Mouse (Mus musculus) cerebellum, adult 2 months (tissue): ENCODE results near the gene Uba2. TPM values are rescaled to one million over a fixed set of nuclear protein-coding genes. Genes with fewer than 3 reads are reported as not detected.

Experiments used
- DNase-seq, 2 experiments: peaks; one replicate each; pipeline ENCODE4 v3.0.0; 2021
- H3K27ac ChIP-seq: fragments of 200-500 bp; 2 replicates; pipeline ENCODE4 v1.5.1; 2012; ENCODE audit warnings: low read length, control low read depth, inconsistent platforms; ENCODE audit not compliant: insufficient read depth
- H3K27me3 ChIP-seq: fragments of 200-500 bp; 2 replicates; pipeline ENCODE4 v1.6.1; 2012; ENCODE audit warnings: inconsistent platforms, mild to moderate bottlenecking, low read length, moderate library complexity; ENCODE audit not compliant: control insufficient read depth, insufficient read depth
- H3K4me1 ChIP-seq: fragments of 200-500 bp; 2 replicates; pipeline ENCODE4 v1.6.1; 2011; ENCODE audit warnings: low read length; ENCODE audit not compliant: control insufficient read depth, insufficient read depth
- H3K4me3 ChIP-seq: fragments of 200-500 bp; replicated peaks from 2 replicates; pipeline ENCODE3; 2011; ENCODE audit warnings: mild to moderate bottlenecking, low read depth, low read length, control low read depth; ENCODE audit not compliant: insufficient read depth
- CTCF ChIP-seq: fragments of 200-500 bp; IDR thresholded peaks from 2 replicates; pipeline ENCODE4 v1.5.1; 2011; ENCODE audit warnings: low read depth, mild to moderate bottlenecking, control low read depth, low read length, moderate library complexity, borderline replicate concordance; ENCODE audit not compliant: insufficient read depth
- POLR2A ChIP-seq: fragments of 200-500 bp; IDR thresholded peaks from 2 replicates; pipeline ENCODE4 v1.6.1; 2011; ENCODE audit warnings: low read length, control low read depth, borderline replicate concordance; ENCODE audit not compliant: insufficient read depth
- WGBS: fragments of 180-500 bp; shearing (Covaris S2); methylation state at CpG from one replicate; pipeline ENCODE4 v1.1.7; 2018; 5-methylcytosine and 5-hydroxymethylcytosine counted together
- polyA plus RNA-seq: library from polyadenylated mRNA; depleted of rRNA; stranded (reverse); fragments of >200 nt; gene quantifications from 2 replicates; pipeline ENCODE4 v1.2.3, GENCODE M21; 2012

Gene Uba2
- polyA plus RNA-seq, 1 experiment, result 106 TPM

DNA sequence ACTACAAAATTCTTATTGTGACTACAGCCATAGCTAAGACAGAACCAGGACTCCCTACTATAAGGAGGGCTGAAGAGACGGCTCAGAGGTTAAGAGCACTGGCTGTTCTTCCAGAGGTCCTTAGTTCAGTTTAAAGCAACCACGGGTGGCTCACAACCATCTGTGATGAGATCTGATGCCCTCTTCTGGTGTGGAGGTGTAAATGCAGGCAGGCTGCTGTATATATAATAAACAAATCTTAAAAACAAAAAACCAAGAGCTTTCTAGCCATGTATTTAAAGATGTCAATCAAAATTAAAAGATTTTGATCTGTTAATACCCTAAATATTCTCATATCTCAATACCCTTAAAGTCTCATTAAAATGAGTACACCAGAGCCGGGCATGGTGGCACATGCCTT is 10.2 kb downstream of the Uba2 start:
- Histone ChIP-seq H3K27ac (no peak overlapping the region), H3K4me1 (no peaks in the 10 kb centered on the region), H3K4me3 (no peak overlapping the region), H3K27me3 (no peaks in the 10 kb centered on the region)
- no peak for TF ChIP-seq POLR2A
- 0 out of 2 replicates have a peak, but pooled peaks have one; percentile 8 for TF ChIP-seq CTCF
- WGBS, result 90% methylated on average over 3 of the region's 3 CpGs
- no peak for DNase-seq

DNA sequence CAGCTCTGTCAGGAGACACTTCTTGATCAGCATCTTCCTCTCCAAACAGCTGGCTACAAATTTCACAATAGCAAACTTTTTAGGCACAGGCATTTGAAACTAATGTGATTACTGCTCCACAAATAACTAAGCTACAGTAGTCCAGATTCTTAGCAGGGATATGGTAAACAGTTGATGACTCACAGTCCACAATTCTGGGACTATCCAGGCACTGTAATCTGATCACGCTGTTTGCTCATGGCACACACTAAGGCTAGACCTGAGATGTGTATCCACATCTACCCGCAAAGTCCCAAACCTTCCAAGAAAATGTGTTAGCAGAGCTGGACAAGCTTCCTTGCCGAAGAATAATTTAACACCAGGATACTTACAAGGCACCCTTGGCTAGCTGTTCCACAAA is 11.4 kb downstream of the Uba2 start:
- no peak for DNase-seq
- 98% methylated on average over 3 of the region's 3 CpGs for WGBS
- Histone ChIP-seq H3K4me3 (no peak overlapping the region), H3K4me1 (no peaks in the 10 kb centered on the region), H3K27ac (no peak overlapping the region), H3K27me3 (no peaks in the 10 kb centered on the region)
- no peak for TF ChIP-seq CTCF
- TF ChIP-seq POLR2A, result no peak

GRCm38 (mm10) chr7:34147193-34147592 is 22.2 kb downstream of the Uba2 start:
- Histone ChIP-seq H3K4me1 (no peaks in the 10 kb centered on the region), H3K4me3 (no peak overlapping the region), H3K27me3 (no peaks in the 10 kb centered on the region), H3K27ac (no peak overlapping the region)
- TF ChIP-seq CTCF, result no peak
- TF ChIP-seq POLR2A, result no peak
- 96% methylated on average over 4 of the region's 4 CpGs for WGBS
- no peak for DNase-seq

DNA sequence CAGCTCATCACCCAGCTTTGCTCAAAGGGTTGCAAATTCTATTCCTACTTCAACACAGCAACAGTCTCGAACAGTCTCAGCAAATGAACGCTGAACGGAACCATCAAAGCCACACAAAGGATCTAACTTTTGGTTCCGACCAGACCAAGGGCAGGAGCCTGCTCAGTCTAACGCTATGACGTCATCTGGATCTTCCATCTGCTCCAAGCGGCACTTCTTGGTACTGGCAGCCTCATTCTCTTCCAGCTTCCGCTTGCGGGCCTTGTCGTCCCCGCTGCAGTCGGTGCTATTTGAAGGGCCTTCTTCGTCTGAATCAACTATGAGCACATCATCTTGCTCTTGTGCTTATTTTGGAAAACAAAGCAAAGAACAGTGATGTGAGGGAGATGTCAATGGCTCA is 28.3 kb downstream of the Uba2 start:
- 89% methylated on average over 13 of the region's 13 CpGs for WGBS
- DNase-seq, result no peak
- H3K27me3 ChIP-seq, result no peaks in the 10 kb centered on the region
- TF ChIP-seq CTCF, result no peak
- TF ChIP-seq POLR2A, result no peak
- no peak overlapping the region for H3K4me3 ChIP-seq
- H3K27ac ChIP-seq, result no peak overlapping the region
- H3K4me1 ChIP-seq, result no peaks in the 10 kb centered on the region

DNA sequence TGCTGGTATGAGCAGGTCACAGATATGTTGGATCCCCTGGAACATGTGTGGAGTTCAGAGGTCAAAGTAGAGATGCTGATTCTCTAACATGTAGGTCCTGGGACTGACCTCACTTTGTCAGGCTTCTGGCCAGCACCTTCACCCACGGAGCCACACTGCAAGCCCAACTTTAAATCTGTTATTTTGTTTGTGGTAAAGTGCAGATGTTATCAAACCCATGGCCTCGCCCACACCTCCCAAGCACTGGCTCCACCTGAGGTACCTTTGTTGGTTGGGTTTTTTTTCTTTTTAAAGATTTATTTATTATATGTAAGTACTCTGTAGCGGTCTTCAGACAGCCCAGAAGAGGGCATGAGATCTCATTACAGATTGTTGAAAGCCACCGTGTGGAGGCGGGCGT is 29.9 kb downstream of the Uba2 start:
- no peak for DNase-seq
- H3K27me3 ChIP-seq, result no peaks in the 10 kb centered on the region
- 91% methylated on average over 6 of the region's 6 CpGs for WGBS
- no peaks in the 10 kb centered on the region for H3K4me1 ChIP-seq
- H3K4me3 ChIP-seq, result no peak overlapping the region
- H3K27ac ChIP-seq, result no peak overlapping the region
- TF ChIP-seq CTCF (no peak), POLR2A (no peak)

DNA sequence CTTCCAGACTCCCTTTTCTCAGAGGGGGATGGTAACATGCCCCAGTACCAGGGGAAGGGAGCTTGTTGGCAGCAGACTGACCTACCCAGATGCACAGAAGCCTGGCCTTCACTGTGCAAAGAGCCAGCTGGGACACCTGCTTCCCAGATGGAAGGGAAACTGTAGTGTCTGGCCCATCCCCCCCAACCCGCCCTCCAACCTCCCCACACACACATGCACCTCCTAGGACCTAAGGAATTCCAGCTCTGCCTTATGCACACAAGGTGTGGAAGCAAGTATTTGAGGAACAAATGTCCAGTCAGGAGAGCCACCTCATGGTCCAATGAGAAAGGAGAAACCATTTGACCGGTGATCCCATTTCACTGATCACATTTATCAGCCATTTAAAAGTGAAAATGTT is 35.1 kb downstream of the Uba2 start:
- TF ChIP-seq POLR2A (no peak), CTCF (no peak)
- WGBS, result 80% methylated on average over 2 of the region's 2 CpGs
- H3K4me3 ChIP-seq, result no peak overlapping the region

GRCm38 (mm10) chr7:34133117-34133762 is 36.2 kb downstream of the Uba2 start, which contains the start of gene Wtip:
Gene Wtip (minus strand): TSS chr7:34133268.
- H3K4me1 ChIP-seq, result no peaks in the 10 kb centered on the region

More for the DNA sequence above, 35.1 kb downstream of the Uba2 start:
- no peak for DNase-seq
- Histone ChIP-seq H3K4me1 (no peaks in the 10 kb centered on the region), H3K27ac (no peak overlapping the region), H3K27me3 (no peaks in the 10 kb centered on the region)

DNA sequence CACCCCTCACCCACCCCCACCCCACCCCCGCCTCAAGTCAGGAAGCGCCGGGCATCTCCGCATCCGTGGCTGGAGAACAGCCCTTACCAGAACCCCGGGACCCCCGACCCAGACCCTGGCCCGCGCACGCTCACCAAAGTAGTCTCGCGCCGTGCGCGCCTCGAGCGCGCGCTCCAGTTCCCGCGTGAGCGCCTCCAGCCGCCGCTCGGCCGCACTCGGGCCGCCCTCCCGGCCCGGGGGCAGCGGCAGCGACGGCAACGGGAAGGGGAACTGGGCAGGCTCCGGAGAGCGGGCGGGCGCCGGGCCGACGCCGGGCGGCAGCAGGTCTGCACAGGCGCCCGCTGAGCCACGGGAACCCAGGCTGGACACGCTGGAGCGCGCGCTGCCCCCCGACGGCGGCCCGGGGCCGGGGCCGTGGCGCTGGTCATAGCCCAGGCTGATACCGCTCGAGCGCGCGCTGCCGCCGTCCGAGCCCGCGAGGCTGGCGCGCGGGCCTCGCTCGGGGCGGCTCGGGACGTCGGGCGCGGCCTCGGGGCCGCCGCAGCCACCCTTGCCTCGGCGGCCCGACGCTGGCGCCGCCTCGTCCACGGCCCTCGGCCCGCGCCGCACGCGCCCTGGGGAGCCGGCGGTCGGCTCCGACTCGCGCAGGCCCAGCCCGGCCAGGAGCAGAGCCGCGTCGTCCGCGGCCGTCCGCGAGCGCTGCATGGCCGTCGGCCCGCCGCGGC is 36.9 kb downstream of the Uba2 start:
- H3K4me3 ChIP-seq, result peak overlapping the region; percentile 22
- H3K27me3 ChIP-seq, result no peaks in the 10 kb centered on the region
- no peak overlapping the region for H3K27ac ChIP-seq
- no peaks in the 10 kb centered on the region for H3K4me1 ChIP-seq
- TF ChIP-seq POLR2A (no peak), CTCF (no peak)
- WGBS, result 4% methylated on average over 100 of the region's 116 CpGs
- no peak for DNase-seq

More at GRCm38 (mm10) chr7:34133117-34133762, 36.2 kb downstream of the Uba2 start, which contains the start of gene Wtip:
- WGBS, result 2% methylated on average over 38 of the region's 65 CpGs
- no peaks in the 10 kb centered on the region for H3K27me3 ChIP-seq
- TF ChIP-seq POLR2A, result no peak
- TF ChIP-seq CTCF, result no peak
- no peak within 1 kb of the TSS for H3K27ac ChIP-seq
- peak; percentile 33 to 34 for DNase-seq
- peak within 1 kb of the TSS; percentile 46 for H3K4me3 ChIP-seq
